ENCODE assay signal across 21 mouse cellular contexts in the genomic region with DNA sequence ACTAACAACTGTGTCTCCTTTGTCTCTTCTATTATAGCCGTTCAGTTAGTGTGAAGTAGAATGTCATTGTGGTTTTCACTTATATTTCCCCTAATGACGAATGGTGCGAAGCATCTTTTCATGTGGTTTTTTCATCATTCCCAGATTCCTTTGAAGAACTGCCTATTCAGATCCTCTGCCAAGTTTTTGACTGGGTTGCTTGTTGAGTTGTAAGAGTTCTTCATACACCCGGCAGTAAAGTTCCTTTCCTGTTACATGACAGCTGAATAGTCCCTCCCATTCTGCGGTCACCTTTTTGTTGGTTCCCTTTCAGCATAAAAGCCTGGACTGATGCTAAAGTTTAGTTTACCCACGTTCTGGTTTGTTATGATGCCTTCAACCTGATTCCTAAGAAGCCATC.
DNase-seq lines count a peak whose midpoint lies in the region; ATAC-seq and TF ChIP-seq lines count a peak whose summit lies in the region.
"Had no signal": no experiment of that assay in that cellular context is flagged by ENCODE, and none has a peak within 500 bp of the region (broad histone marks: within the 10 kb centered on the region; RNA-seq: fewer than 3 reads in every experiment).

No protein-coding gene starts in this region.

- ATAC-seq in embryonic facial prominence, embryonic 14.5 days (ENCODE audit: low read depth), result no peak
- no peak for ATAC-seq in kidney, postnatal 0 days (replicated peaks; ENCODE audit: low FRiP score, low read depth)
- ATAC-seq in lung, embryonic 16.5 days (ENCODE audit: low read depth), result 0 out of 2 replicates have a peak, but pooled peaks have one; percentile 36
- ATAC-seq: activated CD4-positive, CD25-positive, alpha-beta regulatory T cell, adult 4 months; forebrain, embryonic 15.5 days; forebrain, postnatal 0 days; Patski had no signal

- WGBS in embryonic facial prominence, embryonic 14.5 days, result 63% methylated on average over 6 of the region's 6 CpGs
- WGBS in embryonic facial prominence, embryonic 10.5 days, result 82% methylated on average over 6 of the region's 6 CpGs
- WGBS in kidney, postnatal 0 days, result 70% methylated on average over 6 of the region's 6 CpGs
- WGBS in lung, embryonic 16.5 days, result 56% methylated on average over 6 of the region's 6 CpGs

- H3K9me3 ChIP-seq in embryonic facial prominence, embryonic 14.5 days (ENCODE audit: control insufficient read depth, low read length), result no peaks in the 10 kb centered on the region
- H3K9me3 ChIP-seq in embryonic facial prominence, embryonic 10.5 days, result no peaks in the 10 kb centered on the region
- H3K9me3 ChIP-seq in kidney, postnatal 0 days (replicated peaks; ENCODE audit: low read length), result no peaks in the 10 kb centered on the region
- H3K9me3 ChIP-seq in lung, embryonic 16.5 days (ENCODE audit: control insufficient read depth, low read length), result no peaks in the 10 kb centered on the region
- H3K9me3 ChIP-seq: embryonic facial prominence, embryonic 13.5 days; forebrain, embryonic 15.5 days had no signal

- no peaks in the 10 kb centered on the region for H3K4me1 ChIP-seq in embryonic facial prominence, embryonic 14.5 days (ENCODE audit: control insufficient read depth, insufficient read depth, low read length)
- no peaks in the 10 kb centered on the region for H3K4me1 ChIP-seq in embryonic facial prominence, embryonic 10.5 days
- H3K4me1 ChIP-seq in kidney, postnatal 0 days (replicated peaks; ENCODE audit: insufficient read depth, low read length), result no peaks in the 10 kb centered on the region
- H3K4me1 ChIP-seq in lung, embryonic 16.5 days (replicated peaks; ENCODE audit: control insufficient read depth, insufficient read depth, low read length), result no peaks in the 10 kb centered on the region
- H3K4me1 ChIP-seq: embryonic facial prominence, embryonic 13.5 days; forebrain, embryonic 15.5 days had no signal

- no peak overlapping the region for H3K4me2 ChIP-seq in embryonic facial prominence, embryonic 14.5 days (ENCODE audit: low read depth, low read length)
- no peak overlapping the region for H3K4me2 ChIP-seq in kidney, postnatal 0 days (ENCODE audit: low read length)
- H3K4me2 ChIP-seq in lung, embryonic 16.5 days (ENCODE audit: low read depth, low read length), result no peak overlapping the region
- H3K4me2 ChIP-seq: embryonic facial prominence, embryonic 13.5 days; forebrain, embryonic 15.5 days had no signal

- H3K9ac ChIP-seq in embryonic facial prominence, embryonic 14.5 days (ENCODE audit: low read depth, low read length), result no peak overlapping the region
- H3K9ac ChIP-seq in kidney, postnatal 0 days (ENCODE audit: low read depth, low read length), result no peak overlapping the region
- H3K9ac ChIP-seq in lung, embryonic 16.5 days (ENCODE audit: low read length), result no peak overlapping the region
- H3K9ac ChIP-seq: embryonic facial prominence, embryonic 13.5 days; forebrain, embryonic 15.5 days; forebrain, postnatal 0 days had no signal

- DNase-seq in embryonic facial prominence, embryonic 14.5 days (ENCODE audit: low spot score), result peak; percentile 54
- DNase-seq in embryonic facial prominence, embryonic 10.5 days (ENCODE audit: low spot score), result no peak
- DNase-seq in kidney, postnatal 0 days (ENCODE audit: low spot score), result peak; percentile 49
- DNase-seq in kidney, adult 18-20 months, result no peak
- no peak for DNase-seq in lung, postnatal 36 days
- peak; percentile 36 for DNase-seq in brain, embryonic 14.5 days (ENCODE audit: low read depth)
- DNase-seq in thymus, postnatal 14 days, result no peak
- DNase-seq: adrenal gland, postnatal 10 days; adrenal gland, postnatal 25 days; B cell, adult 2 months; cerebellum, adult 11-12 months; cerebellum, adult 2 months; cerebellum, adult 9-10 months; cerebellum, postnatal 10 days; cerebellum, postnatal 25 days; forebrain, postnatal 0 days had no signal

- no peak for TF ChIP-seq CTCF in kidney, postnatal 0 days (IDR thresholded peaks at IDR 0.05; ENCODE audit: low read depth)
- no peak for TF ChIP-seq CTCF in brain, embryonic 14.5 days (IDR thresholded peaks at IDR 0.05; ENCODE audit: borderline replicate concordance, extremely low read depth, insufficient read depth, insufficient read length)

- no peak for TF ChIP-seq POLR2A in brain, embryonic 14.5 days (IDR thresholded peaks at IDR 0.05; ENCODE audit: borderline replicate concordance, extremely low read depth, insufficient read depth, insufficient read length, poor library complexity, severe bottlenecking)

- H3K4me3 ChIP-seq in embryonic facial prominence, embryonic 14.5 days (ENCODE audit: low read depth, low read length), result no peak overlapping the region
- H3K4me3 ChIP-seq in embryonic facial prominence, embryonic 10.5 days, result no peak overlapping the region
- no peak overlapping the region for H3K4me3 ChIP-seq in kidney, postnatal 0 days (replicated peaks; ENCODE audit: low read depth, low read length)
- H3K4me3 ChIP-seq in lung, embryonic 16.5 days (ENCODE audit: low read length), result no peak overlapping the region
- H3K4me3 ChIP-seq: embryonic facial prominence, embryonic 13.5 days; forebrain, embryonic 15.5 days had no signal

- no peak overlapping the region for H3K27ac ChIP-seq in embryonic facial prominence, embryonic 14.5 days (replicated peaks; ENCODE audit: low read depth, low read length)
- no peak overlapping the region for H3K27ac ChIP-seq in embryonic facial prominence, embryonic 10.5 days (replicated peaks)
- no peak overlapping the region for H3K27ac ChIP-seq in kidney, postnatal 0 days
- no peak overlapping the region for H3K27ac ChIP-seq in lung, embryonic 16.5 days (ENCODE audit: low read length)
- H3K27ac ChIP-seq: embryonic facial prominence, embryonic 13.5 days; forebrain, embryonic 15.5 days had no signal

- H3K27me3 ChIP-seq in embryonic facial prominence, embryonic 14.5 days (replicated peaks; ENCODE audit: control insufficient read depth, insufficient read depth, low read length), result no peaks in the 10 kb centered on the region
- no peaks in the 10 kb centered on the region for H3K27me3 ChIP-seq in embryonic facial prominence, embryonic 10.5 days (replicated peaks; ENCODE audit: low read depth, poor library complexity, severe bottlenecking)
- H3K27me3 ChIP-seq in kidney, postnatal 0 days (ENCODE audit: insufficient read depth, low read length), result no peaks in the 10 kb centered on the region
- H3K27me3 ChIP-seq in lung, embryonic 16.5 days (ENCODE audit: control insufficient read depth, insufficient read depth, low read depth, low read length), result no peaks in the 10 kb centered on the region
- H3K27me3 ChIP-seq: embryonic facial prominence, embryonic 13.5 days; forebrain, embryonic 15.5 days had no signal

- no peaks in the 10 kb centered on the region for H3K36me3 ChIP-seq in embryonic facial prominence, embryonic 14.5 days (ENCODE audit: control insufficient read depth, insufficient read depth, low read length)
- H3K36me3 ChIP-seq in embryonic facial prominence, embryonic 10.5 days (replicated peaks), result no peaks in the 10 kb centered on the region
- H3K36me3 ChIP-seq in kidney, postnatal 0 days (ENCODE audit: insufficient read depth, low read length), result no peaks in the 10 kb centered on the region
- H3K36me3 ChIP-seq in lung, embryonic 16.5 days (ENCODE audit: control insufficient read depth, insufficient read depth, low read length), result no peaks in the 10 kb centered on the region
- H3K36me3 ChIP-seq: embryonic facial prominence, embryonic 13.5 days; forebrain, embryonic 15.5 days had no signal

Comparison
In these comparisons a context has a peak if more than half of its experiments do, and no peak if none do; other contexts are left out.
1. DNase-seq: peak in embryonic facial prominence, embryonic 14.5 days (single experiment), kidney, postnatal 0 days (single experiment) and brain, embryonic 14.5 days (single experiment); none in embryonic facial prominence, embryonic 10.5 days (single experiment), kidney, adult 18-20 months (single experiment), lung, postnatal 36 days (single experiment) and thymus, postnatal 14 days (single experiment).